Mouse (Mus musculus): ENCODE results near the gene Rcor1. TPM values are rescaled to one million over a fixed set of nuclear protein-coding genes. Genes with fewer than 3 reads are reported as not detected.

Gene Rcor1
- polyA plus RNA-seq, 1 experiment, result 33.8 TPM

DNA sequence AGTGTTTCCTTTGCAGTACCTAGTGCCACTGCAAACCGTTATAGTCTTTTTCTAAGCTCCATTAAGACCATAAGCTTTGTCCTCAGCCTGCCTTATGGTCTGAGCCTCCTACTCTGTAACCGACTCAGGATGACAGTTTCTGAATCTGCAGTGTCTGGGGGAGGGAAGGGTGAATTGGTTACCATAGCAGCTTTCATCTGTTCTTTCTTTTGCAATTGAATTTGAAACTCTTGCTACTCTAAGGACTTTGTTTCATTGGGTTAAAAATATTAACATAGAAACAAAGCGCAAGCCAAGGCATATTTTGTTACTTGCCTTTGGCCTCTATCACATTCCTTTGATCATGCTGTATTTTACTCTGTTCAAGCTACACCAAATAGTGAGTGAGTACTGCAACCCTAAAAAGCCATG lies 49.6 kb downstream of the Rcor1 start:
- H3K27ac ChIP-seq (ENCODE audit: insufficient read depth, low read depth, low read length), result no peak overlapping the region
- TF ChIP-seq POLR2A (IDR thresholded peaks at IDR 0.05; ENCODE audit: borderline replicate concordance, low read depth, low read length) (no peak), CTCF (IDR thresholded peaks at IDR 0.05; ENCODE audit: low read depth, low read length) (no peak)
- H3K4me3 ChIP-seq (ENCODE audit: insufficient read depth, low read length), result no peak overlapping the region
- peaks cover 13% of the 10 kb centered on the region; the same call in 1 of the 2 replicates for H3K4me1 ChIP-seq (ENCODE audit: control insufficient read depth, insufficient read depth, low read length)

DNA sequence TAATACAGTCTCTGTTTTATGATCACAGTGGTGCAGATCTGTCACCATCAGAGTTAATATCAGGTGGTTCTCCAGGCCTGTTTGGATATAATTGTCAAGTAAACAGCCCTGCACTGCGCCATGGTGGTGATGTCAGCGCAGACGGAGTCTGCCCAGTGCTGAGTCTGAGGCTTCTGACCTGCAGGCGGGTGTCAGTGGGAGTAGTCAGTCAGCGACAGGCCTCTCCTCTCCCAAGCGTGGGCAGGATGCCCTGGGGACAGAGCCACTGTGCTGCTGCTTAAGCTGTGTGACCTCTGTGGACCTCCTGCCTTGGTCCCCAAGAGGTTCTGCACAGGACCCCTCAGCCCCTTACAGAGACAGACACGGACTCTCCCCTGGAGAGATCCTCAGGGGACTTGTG lies 50.0 kb downstream of the Rcor1 start:
- no peak for TF ChIP-seq POLR2A (IDR thresholded peaks at IDR 0.05; ENCODE audit: borderline replicate concordance, low read depth, low read length)
- TF ChIP-seq CTCF (IDR thresholded peaks at IDR 0.05; ENCODE audit: low read depth, low read length), result no peak
- Histone ChIP-seq H3K4me1 (ENCODE audit: control insufficient read depth, insufficient read depth, low read length) (peaks cover 13% of the 10 kb centered on the region; the same call in 1 of the 2 replicates), H3K4me3 (ENCODE audit: insufficient read depth, low read length) (no peak overlapping the region), H3K27ac (ENCODE audit: insufficient read depth, low read depth, low read length) (no peak overlapping the region)

DNA sequence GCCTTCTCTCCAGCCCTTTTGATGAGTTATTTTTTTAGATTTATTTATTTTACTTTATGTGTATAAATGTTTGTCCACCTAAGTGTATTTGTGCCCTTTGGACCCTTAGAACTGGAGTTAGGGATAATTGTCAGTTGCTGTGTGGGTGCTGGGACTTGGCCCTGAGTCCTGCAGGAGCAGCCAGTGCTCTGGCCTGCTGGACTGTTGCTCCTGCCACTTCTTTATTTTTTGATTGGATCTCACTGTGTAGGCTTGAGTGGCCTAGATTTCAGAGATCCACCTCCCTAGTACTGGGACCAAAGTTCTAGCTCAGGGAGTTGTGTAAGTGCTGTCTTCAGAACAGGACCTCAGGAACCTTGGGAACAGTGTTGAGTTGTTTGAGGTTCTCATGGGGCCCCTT lies 51.6 kb downstream of the Rcor1 start:
- H3K27ac ChIP-seq (ENCODE audit: insufficient read depth, low read depth, low read length), result no peak overlapping the region
- peaks cover 13% of the 10 kb centered on the region; the same call in 1 of the 2 replicates for H3K4me1 ChIP-seq (ENCODE audit: control insufficient read depth, insufficient read depth, low read length)
- no peak overlapping the region for H3K4me3 ChIP-seq (ENCODE audit: insufficient read depth, low read length)
- TF ChIP-seq CTCF (IDR thresholded peaks at IDR 0.05; ENCODE audit: low read depth, low read length) (no peak), POLR2A (IDR thresholded peaks at IDR 0.05; ENCODE audit: borderline replicate concordance, low read depth, low read length) (no peak)

DNA sequence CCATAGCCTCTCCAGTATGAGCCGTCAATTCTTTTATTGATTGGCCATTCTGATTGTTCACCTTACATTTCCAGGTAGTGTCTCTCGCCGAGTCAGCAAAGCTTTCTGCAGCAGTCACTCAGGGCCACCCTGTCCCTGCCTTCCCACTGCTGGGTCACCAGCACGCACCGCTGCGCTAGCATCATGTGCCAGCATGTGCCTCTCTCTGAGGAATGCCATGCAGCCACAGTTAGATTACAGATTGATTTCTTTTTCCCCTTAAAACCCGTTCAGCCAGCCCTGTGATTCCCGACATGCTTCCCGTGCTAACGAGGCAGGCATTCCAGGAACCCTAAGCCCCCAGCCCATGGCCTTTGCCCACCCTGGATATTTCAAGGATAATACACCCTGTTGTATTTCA lies 52.8 kb downstream of the Rcor1 start:
- no peak overlapping the region for H3K4me3 ChIP-seq (ENCODE audit: insufficient read depth, low read length)
- TF ChIP-seq CTCF (IDR thresholded peaks at IDR 0.05; ENCODE audit: low read depth, low read length) (no peak), POLR2A (IDR thresholded peaks at IDR 0.05; ENCODE audit: borderline replicate concordance, low read depth, low read length) (no peak)
- H3K4me1 ChIP-seq (ENCODE audit: control insufficient read depth, insufficient read depth, low read length), result peaks cover 10% of the 10 kb centered on the region; the same call in 1 of the 2 replicates
- H3K27ac ChIP-seq (ENCODE audit: insufficient read depth, low read depth, low read length), result no peak overlapping the region

DNA sequence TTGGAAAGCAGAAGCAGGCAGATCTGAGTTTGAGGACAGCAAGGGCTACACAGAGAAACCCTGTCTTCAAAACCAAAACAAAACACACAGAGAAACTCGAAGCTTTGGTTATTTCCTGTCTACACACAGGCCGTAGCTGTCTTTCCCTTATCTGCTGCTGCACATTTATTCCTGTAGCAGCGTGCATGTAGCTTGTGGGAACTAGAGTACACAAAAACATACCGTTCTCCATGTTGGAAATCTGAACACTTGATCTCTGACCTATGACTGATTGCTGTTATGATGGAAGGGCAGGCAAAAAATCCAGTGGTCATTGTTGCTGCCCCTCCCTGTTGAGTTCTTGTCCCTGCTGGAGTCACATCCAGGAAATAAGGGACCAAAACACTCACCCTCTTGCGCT lies 54.9 kb downstream of the Rcor1 start:
- no peak overlapping the region for H3K27ac ChIP-seq (ENCODE audit: insufficient read depth, low read depth, low read length)
- no peak overlapping the region for H3K4me3 ChIP-seq (ENCODE audit: insufficient read depth, low read length)
- H3K4me1 ChIP-seq (ENCODE audit: control insufficient read depth, insufficient read depth, low read length), result peaks cover 9% of the 10 kb centered on the region; the same call in 1 of the 2 replicates
- TF ChIP-seq POLR2A (IDR thresholded peaks at IDR 0.05; ENCODE audit: borderline replicate concordance, low read depth, low read length) (no peak), CTCF (IDR thresholded peaks at IDR 0.05; ENCODE audit: low read depth, low read length) (no peak)

DNA sequence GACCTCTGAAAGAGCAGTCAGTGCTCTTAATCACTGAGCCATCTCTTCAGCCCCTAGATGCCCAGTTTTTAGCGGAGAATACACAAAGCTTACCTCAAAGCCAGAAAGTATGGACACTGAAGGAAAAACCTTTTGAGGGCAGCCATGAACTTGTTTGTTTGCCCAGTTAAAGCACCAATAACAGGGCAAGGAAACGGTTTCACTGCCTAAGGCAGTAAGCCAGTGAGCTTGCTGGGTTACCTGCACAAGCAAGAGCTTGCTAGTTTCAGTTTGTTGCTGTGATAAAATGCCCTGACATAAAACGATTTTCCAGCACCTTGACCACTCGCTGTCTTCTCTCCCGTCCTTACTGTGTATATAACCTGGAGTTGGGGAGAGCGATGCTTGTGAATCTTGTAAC lies 55.9 kb downstream of the Rcor1 start:
- Histone ChIP-seq H3K4me1 (ENCODE audit: control insufficient read depth, insufficient read depth, low read length) (peaks cover 9% of the 10 kb centered on the region; the same call in 1 of the 2 replicates), H3K4me3 (ENCODE audit: insufficient read depth, low read length) (no peak overlapping the region), H3K27ac (ENCODE audit: insufficient read depth, low read depth, low read length) (no peak overlapping the region)
- no peak for TF ChIP-seq POLR2A (IDR thresholded peaks at IDR 0.05; ENCODE audit: borderline replicate concordance, low read depth, low read length)
- TF ChIP-seq CTCF (IDR thresholded peaks at IDR 0.05; ENCODE audit: low read depth, low read length), result no peak

DNA sequence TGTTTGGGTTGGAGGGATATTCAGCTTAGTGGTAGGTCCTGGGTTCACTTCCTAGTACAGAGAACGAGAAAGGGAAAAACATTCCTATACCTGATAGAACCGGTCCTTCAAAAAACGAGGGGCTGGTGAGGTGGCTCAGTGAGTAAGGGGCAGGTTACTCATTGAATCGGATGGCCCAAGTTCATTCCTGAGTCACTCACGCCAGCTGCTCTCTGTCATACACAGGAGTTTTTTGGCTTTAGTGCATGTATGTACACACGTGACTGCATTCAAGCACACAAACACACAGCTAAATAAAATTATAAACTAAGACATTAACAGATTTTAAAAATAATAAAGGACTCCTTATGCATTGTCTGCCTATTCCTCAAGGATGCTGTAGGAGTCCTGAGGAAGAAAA lies 57.1 kb downstream of the Rcor1 start:
- no peak for TF ChIP-seq CTCF (IDR thresholded peaks at IDR 0.05; ENCODE audit: low read depth, low read length)
- TF ChIP-seq POLR2A (IDR thresholded peaks at IDR 0.05; ENCODE audit: borderline replicate concordance, low read depth, low read length), result no peak
- H3K4me1 ChIP-seq (ENCODE audit: control insufficient read depth, insufficient read depth, low read length), result peaks cover 4% of the 10 kb centered on the region; the same call in 1 of the 2 replicates
- no peak overlapping the region for H3K27ac ChIP-seq (ENCODE audit: insufficient read depth, low read depth, low read length)
- no peak overlapping the region for H3K4me3 ChIP-seq (ENCODE audit: insufficient read depth, low read length)

DNA sequence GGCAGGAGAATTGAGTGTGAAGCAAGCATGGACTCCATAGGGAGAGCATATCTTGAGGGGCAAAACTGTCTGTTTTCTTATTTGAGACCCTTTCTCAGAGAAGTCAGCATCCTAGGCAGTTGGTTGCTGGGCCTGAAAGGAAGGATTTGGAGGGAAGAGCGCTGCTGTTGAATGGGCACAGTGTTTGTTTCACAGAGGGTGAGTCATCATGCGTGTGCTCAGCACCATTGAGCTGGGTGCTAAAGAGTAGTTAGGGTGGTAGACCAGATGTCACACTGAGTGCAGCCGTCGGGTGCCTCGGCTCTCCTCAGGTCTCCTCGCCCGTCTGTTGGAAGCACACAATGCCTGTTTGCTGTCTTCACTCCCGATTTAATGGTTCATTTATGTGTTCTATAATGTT lies 57.9 kb downstream of the Rcor1 start:
- Histone ChIP-seq H3K4me1 (ENCODE audit: control insufficient read depth, insufficient read depth, low read length) (0 out of 2 replicates have a peak, but pooled peaks cover under 1% of the 10 kb centered on the region), H3K4me3 (ENCODE audit: insufficient read depth, low read length) (no peak overlapping the region), H3K27ac (ENCODE audit: insufficient read depth, low read depth, low read length) (no peak overlapping the region)
- no peak for TF ChIP-seq CTCF (IDR thresholded peaks at IDR 0.05; ENCODE audit: low read depth, low read length)
- TF ChIP-seq POLR2A (IDR thresholded peaks at IDR 0.05; ENCODE audit: borderline replicate concordance, low read depth, low read length), result no peak

DNA sequence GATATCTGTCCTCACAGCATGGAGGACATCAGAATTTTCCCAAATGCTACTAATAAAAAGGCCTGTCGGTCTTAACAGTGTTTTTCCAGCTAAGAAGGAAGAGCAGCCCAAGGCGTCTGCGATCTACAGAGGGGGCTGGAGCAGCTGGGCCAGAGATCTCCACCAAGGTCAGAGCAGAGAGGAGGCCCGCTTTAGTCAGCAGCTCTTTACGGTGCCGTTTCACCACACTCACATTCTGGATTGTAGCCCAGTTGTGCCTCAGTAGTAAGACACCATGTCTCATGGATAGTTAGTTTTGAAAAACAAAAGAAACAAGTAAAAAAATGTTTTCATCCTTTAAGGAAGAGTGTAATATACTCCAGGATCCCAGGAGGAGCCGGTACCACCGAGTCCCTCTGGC lies 72.0 kb downstream of the Rcor1 start:
- Histone ChIP-seq H3K27ac (ENCODE audit: insufficient read depth, low read depth, low read length) (no peak overlapping the region), H3K4me1 (ENCODE audit: control insufficient read depth, insufficient read depth, low read length) (no peaks in the 10 kb centered on the region), H3K4me3 (ENCODE audit: insufficient read depth, low read length) (no peak overlapping the region)
- no peak for TF ChIP-seq CTCF (IDR thresholded peaks at IDR 0.05; ENCODE audit: low read depth, low read length)
- no peak for TF ChIP-seq POLR2A (IDR thresholded peaks at IDR 0.05; ENCODE audit: borderline replicate concordance, low read depth, low read length)

DNA sequence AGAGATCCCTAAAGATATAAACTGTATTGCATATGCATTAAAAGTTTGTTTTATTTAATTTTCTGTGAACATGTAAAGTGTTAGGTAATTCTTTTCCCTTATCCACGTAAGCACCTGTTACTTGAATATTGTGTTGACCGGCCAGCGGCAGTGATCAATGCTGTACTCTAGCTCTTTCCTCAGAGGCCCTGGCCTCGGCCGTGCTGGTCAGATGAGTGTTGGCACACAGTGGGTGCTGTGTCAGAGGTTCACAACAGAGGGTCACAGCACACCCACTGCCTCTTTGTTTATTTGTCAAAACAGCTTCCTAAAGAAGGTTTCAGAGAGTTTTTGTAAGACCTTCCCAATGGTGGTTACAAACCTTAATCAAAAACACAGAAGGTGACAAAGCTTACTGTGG lies 75.4 kb downstream of the Rcor1 start:
- TF ChIP-seq CTCF (IDR thresholded peaks at IDR 0.05; ENCODE audit: low read depth, low read length) (no peak), POLR2A (IDR thresholded peaks at IDR 0.05; ENCODE audit: borderline replicate concordance, low read depth, low read length) (no peak)
- H3K4me1 ChIP-seq (ENCODE audit: control insufficient read depth, insufficient read depth, low read length), result no peaks in the 10 kb centered on the region
- H3K4me3 ChIP-seq (ENCODE audit: insufficient read depth, low read length), result no peak overlapping the region
- H3K27ac ChIP-seq (ENCODE audit: insufficient read depth, low read depth, low read length), result no peak overlapping the region
